Mouse (Mus musculus) intestine, embryonic 16.5 days (tissue): ENCODE data around the gene Fzd1. TPM values are rescaled to one million over a fixed set of nuclear protein-coding genes. Genes with fewer than 3 reads are reported as not detected.
A peak's percentile ranks its signal among the peaks of the same experiment; 100 is the strongest.

Experiments used
- ATAC-seq: fragments of 200-750 bp; cut with Nextera tagmentation; 2 replicates; pipeline ENCODE4 v1.8.0; 2017; ENCODE audit warnings: moderate TSS enrichment, moderate library complexity
- H3K27ac ChIP-seq: fragments of 300-500 bp; sonication (generic); 2 replicates; pipeline ENCODE4 v1.5.1; 2014; ENCODE audit warnings: mild to moderate bottlenecking, low read length
- H3K27me3 ChIP-seq: fragments of 300-500 bp; sonication (generic); replicated peaks from 2 replicates; pipeline ENCODE4 v1.6.1; 2014; ENCODE audit warnings: low read length, control low read depth, mixed read lengths; ENCODE audit not compliant: control insufficient read depth, insufficient read depth
- H3K36me3 ChIP-seq: fragments of 300-500 bp; sonication (generic); 2 replicates; pipeline ENCODE4 v1.6.1; 2014; ENCODE audit warnings: low read length, control low read depth; ENCODE audit not compliant: control insufficient read depth, insufficient read depth
- H3K4me1 ChIP-seq: fragments of 300-500 bp; sonication (generic); 2 replicates; pipeline ENCODE4 v1.6.1; 2014; ENCODE audit warnings: low read length, control low read depth, mixed read lengths; ENCODE audit not compliant: control insufficient read depth, insufficient read depth
- H3K4me2 ChIP-seq: fragments of 300-500 bp; sonication (generic); 2 replicates; pipeline ENCODE4 v1.6.1; 2014; ENCODE audit warnings: low read depth, low read length, control low read depth
- H3K4me3 ChIP-seq: fragments of 300-500 bp; sonication (generic); 2 replicates; pipeline ENCODE4 v1.5.1; 2014; ENCODE audit warnings: mild to moderate bottlenecking, low read length
- H3K9ac ChIP-seq: fragments of 300-500 bp; sonication (generic); 2 replicates; pipeline ENCODE4 v1.6.1; 2014; ENCODE audit warnings: low read depth, low read length
- H3K9me3 ChIP-seq: fragments of 300-500 bp; sonication (generic); 2 replicates; pipeline ENCODE4 v1.6.1; 2016; ENCODE audit warnings: low read length, control low read depth; ENCODE audit not compliant: control insufficient read depth
- WGBS: fragments of 180-500 bp; shearing (Covaris S2); extraction: QIAGEN DNeasy Blood & Tissue Kit; methylation state at CpG from one replicate; pipeline ENCODE4 v1.1.7; 2014; 5-methylcytosine and 5-hydroxymethylcytosine counted together
- polyA plus RNA-seq: library from polyadenylated mRNA; unstranded; fragments of >200 nt; fragmentation: Nextera tagmentation; extraction: Ambion mirVana; gene quantifications from 2 replicates; pipeline ENCODE4 v1.2.1, GENCODE M21; 2015

The Fzd1 gene
- 10.1 and 10.6 TPM in 2 replicates for polyA plus RNA-seq

- H3K9ac ChIP-seq: peak within 1 kb of the TSS; percentile 92
- H3K27ac ChIP-seq: peak within 1 kb of the TSS; percentile 97
- peak; percentile 92 for ATAC-seq
- peak within 1 kb of the TSS; percentile 89 for H3K4me3 ChIP-seq
- under 1% methylated on average over 33 of the region's 33 CpGs for WGBS
- no peaks in the 10 kb centered on the region for H3K27me3 ChIP-seq
- no peaks in the 10 kb centered on the region for H3K36me3 ChIP-seq
- H3K4me1 ChIP-seq: peaks cover 5% of the 10 kb centered on the region; the same call in 1 of the 2 replicates
- no peaks in the 10 kb centered on the region for H3K9me3 ChIP-seq
- H3K4me2 ChIP-seq: peak within 1 kb of the TSS; percentile 95
These were observed at the start of gene Fzd1 for GRCm38 (mm10) chr5:4757902-4758301. Fzd1 (minus strand) TSS chr5:4758035.

GRCm38 (mm10) chr5:4805228-4805627, 47.4 kb upstream of the Fzd1 start:
- Histone ChIP-seq H3K27me3 (no peaks in the 10 kb centered on the region), H3K9ac (no peak overlapping the region), H3K4me2 (no peak overlapping the region), H3K4me3 (no peak overlapping the region), H3K27ac (no peak overlapping the region), H3K4me1 (peaks cover 2% of the 10 kb centered on the region; the same call in 1 of the 2 replicates), H3K9me3 (no peaks in the 10 kb centered on the region), H3K36me3 (no peaks in the 10 kb centered on the region)
- ATAC-seq: no peak
- WGBS: 62% methylated on average over 4 of the region's 4 CpGs

GRCm38 (mm10) chr5:4803708-4804107, 45.9 kb upstream of the Fzd1 start:
- Histone ChIP-seq H3K9ac (no peak overlapping the region), H3K27me3 (no peaks in the 10 kb centered on the region), H3K4me2 (no peak overlapping the region), H3K36me3 (no peaks in the 10 kb centered on the region), H3K9me3 (no peaks in the 10 kb centered on the region), H3K4me1 (peaks cover 2% of the 10 kb centered on the region; the same call in 1 of the 2 replicates), H3K4me3 (no peak overlapping the region), H3K27ac (no peak overlapping the region)
- no peak for ATAC-seq
- 64% methylated on average over 5 of the region's 5 CpGs for WGBS

- no peak for ATAC-seq
- H3K9ac ChIP-seq: no peak overlapping the region
- H3K9me3 ChIP-seq: no peaks in the 10 kb centered on the region
- no peak overlapping the region for H3K27ac ChIP-seq
- H3K4me1 ChIP-seq: peaks cover 2% of the 10 kb centered on the region; the same call in 1 of the 2 replicates
- H3K27me3 ChIP-seq: no peaks in the 10 kb centered on the region
- no peak overlapping the region for H3K4me2 ChIP-seq
- no peaks in the 10 kb centered on the region for H3K36me3 ChIP-seq
- H3K4me3 ChIP-seq: no peak overlapping the region
These were observed 44.1 kb upstream of the Fzd1 start for GRCm38 (mm10) chr5:4801971-4802370.

GRCm38 (mm10) chr5:4801096-4801850, 43.4 kb upstream of the Fzd1 start:
- no peak overlapping the region for H3K4me2 ChIP-seq
- H3K36me3 ChIP-seq: no peaks in the 10 kb centered on the region
- H3K27me3 ChIP-seq: no peaks in the 10 kb centered on the region
- H3K4me3 ChIP-seq: no peak overlapping the region
- H3K9me3 ChIP-seq: no peaks in the 10 kb centered on the region
- H3K9ac ChIP-seq: no peak overlapping the region
- H3K27ac ChIP-seq: no peak overlapping the region
- ATAC-seq: no peak
- peaks cover 2% of the 10 kb centered on the region; the same call in 1 of the 2 replicates for H3K4me1 ChIP-seq
- WGBS: 86% methylated on average over 8 of the region's 8 CpGs

GRCm38 (mm10) chr5:4791219-4791618, 33.4 kb upstream of the Fzd1 start:
- H3K27me3 ChIP-seq: no peaks in the 10 kb centered on the region
- ATAC-seq: no peak
- no peaks in the 10 kb centered on the region for H3K9me3 ChIP-seq
- H3K4me3 ChIP-seq: no peak overlapping the region
- no peak overlapping the region for H3K27ac ChIP-seq
- no peaks in the 10 kb centered on the region for H3K4me1 ChIP-seq
- WGBS: 50% methylated on average over 3 of the region's 3 CpGs
- no peak overlapping the region for H3K4me2 ChIP-seq
- no peaks in the 10 kb centered on the region for H3K36me3 ChIP-seq
- H3K9ac ChIP-seq: no peak overlapping the region

GRCm38 (mm10) chr5:4790265-4790664, 32.4 kb upstream of the Fzd1 start:
- no peak for ATAC-seq
- 84% methylated on average over 4 of the region's 4 CpGs for WGBS
- no peaks in the 10 kb centered on the region for H3K4me1 ChIP-seq

GRCm38 (mm10) chr5:4788484-4788883, 30.6 kb upstream of the Fzd1 start:
- Histone ChIP-seq H3K27me3 (no peaks in the 10 kb centered on the region), H3K36me3 (no peaks in the 10 kb centered on the region), H3K9ac (no peak overlapping the region), H3K27ac (no peak overlapping the region), H3K9me3 (no peaks in the 10 kb centered on the region), H3K4me2 (no peak overlapping the region), H3K4me3 (no peak overlapping the region), H3K4me1 (no peaks in the 10 kb centered on the region)
- ATAC-seq: no peak
- 80% methylated on average over 3 of the region's 3 CpGs for WGBS

More at GRCm38 (mm10) chr5:4790265-4790664, 32.4 kb upstream of the Fzd1 start:
- Histone ChIP-seq H3K9ac (no peak overlapping the region), H3K27ac (no peak overlapping the region), H3K9me3 (no peaks in the 10 kb centered on the region), H3K27me3 (no peaks in the 10 kb centered on the region), H3K4me3 (no peak overlapping the region), H3K36me3 (no peaks in the 10 kb centered on the region), H3K4me2 (no peak overlapping the region)

- H3K4me2 ChIP-seq: no peak overlapping the region
- ATAC-seq: peak; percentile 67
- 49% methylated on average over 3 of the region's 3 CpGs for WGBS
These were observed 29.0 kb upstream of the Fzd1 start for GRCm38 (mm10) chr5:4786816-4787215.

More at GRCm38 (mm10) chr5:4786816-4787215, 29.0 kb upstream of the Fzd1 start:
- H3K4me3 ChIP-seq: no peak overlapping the region
- H3K4me1 ChIP-seq: no peaks in the 10 kb centered on the region
- H3K27me3 ChIP-seq: no peaks in the 10 kb centered on the region
- no peak overlapping the region for H3K9ac ChIP-seq
- H3K9me3 ChIP-seq: no peaks in the 10 kb centered on the region
- H3K27ac ChIP-seq: no peak overlapping the region
- H3K36me3 ChIP-seq: no peaks in the 10 kb centered on the region
